Mouse (Mus musculus) forebrain, embryonic 11.5 days (tissue): ENCODE data around the gene Nostrin. TPM values are rescaled to one million over a fixed set of nuclear protein-coding genes. Genes with fewer than 3 reads are reported as not detected.

Experiments
- ATAC-seq: fragments of 200-750 bp; cut with Nextera tagmentation; replicated peaks from 2 replicates; pipeline ENCODE4 v1.8.0; 2017; ENCODE audit warnings: moderate TSS enrichment; ENCODE audit not compliant: low FRiP score
- DNase-seq: peaks from one replicate; pipeline ENCODE4 v3.0.0-alpha.2; 2017; ENCODE audit warnings: low spot score
- H3K27ac ChIP-seq: fragments of 300-500 bp; sonication (generic); 2 replicates; pipeline ENCODE4 v1.5.1; 2014; ENCODE audit warnings: low read depth, low read length
- H3K27me3 ChIP-seq: fragments of 300-500 bp; sonication (generic); 2 replicates; pipeline ENCODE4 v1.6.1; 2014; ENCODE audit warnings: mild to moderate bottlenecking, low read length, mixed read lengths; ENCODE audit not compliant: control insufficient read depth, insufficient read depth
- H3K36me3 ChIP-seq: fragments of 300-500 bp; sonication (generic); 2 replicates; pipeline ENCODE4 v1.6.1; 2014; ENCODE audit warnings: mild to moderate bottlenecking, low read length, moderate library complexity, mixed read lengths; ENCODE audit not compliant: control insufficient read depth, insufficient read depth
- H3K4me1 ChIP-seq: fragments of 300-500 bp; sonication (generic); replicated peaks from 2 replicates; pipeline ENCODE4 v1.6.1; 2014; ENCODE audit warnings: low read length, mixed read lengths; ENCODE audit not compliant: control insufficient read depth, insufficient read depth
- H3K4me2 ChIP-seq: fragments of 300-500 bp; sonication (generic); 2 replicates; pipeline ENCODE4 v1.6.1; 2014; ENCODE audit warnings: low read depth, mild to moderate bottlenecking, low read length, moderate library complexity, mixed read lengths; ENCODE audit not compliant: severe bottlenecking
- H3K4me3 ChIP-seq: fragments of 300-500 bp; sonication (generic); 2 replicates; pipeline ENCODE4 v1.5.1; 2014; ENCODE audit warnings: low read depth, low read length
- H3K9ac ChIP-seq: fragments of 300-500 bp; sonication (generic); 2 replicates; pipeline ENCODE4 v1.6.1; 2014; ENCODE audit warnings: low read length
- H3K9me3 ChIP-seq: fragments of 300-500 bp; sonication (generic); 2 replicates; pipeline ENCODE4 v1.6.1; 2016; ENCODE audit warnings: low read length, mixed read lengths; ENCODE audit not compliant: control insufficient read depth
- WGBS: fragments of 180-500 bp; shearing (Covaris S2); extraction: QIAGEN DNeasy Blood & Tissue Kit; methylation state at CpG from one replicate; pipeline ENCODE4 v1.1.7; 2014; 5-methylcytosine and 5-hydroxymethylcytosine counted together
- polyA plus RNA-seq: library from polyadenylated mRNA; unstranded; fragments of >200 nt; fragmentation: Nextera tagmentation; extraction: Ambion mirVana; gene quantifications from 2 replicates; pipeline ENCODE4 v1.2.1, GENCODE M21; 2014

The Nostrin gene
- polyA plus RNA-seq, 1 experiment from 2014 or later: 1.1 TPM

GRCm38 (mm10) chr2:69103526-69103925, 32.1 kb upstream of the Nostrin start:
- H3K9me3 ChIP-seq: no peaks in the 10 kb centered on the region
- H3K4me3 ChIP-seq: no peak overlapping the region
- ATAC-seq (no peak), DNase-seq (no peak)
- no peaks in the 10 kb centered on the region for H3K27me3 ChIP-seq
- no peak overlapping the region for H3K27ac ChIP-seq
- no peak overlapping the region for H3K9ac ChIP-seq
- 79% methylated on average over 3 of the region's 3 CpGs for WGBS
- H3K4me1 ChIP-seq: peaks cover 2% of the 10 kb centered on the region
- H3K36me3 ChIP-seq: no peaks in the 10 kb centered on the region
- no peak overlapping the region for H3K4me2 ChIP-seq

- no peak for DNase-seq
- H3K27me3 ChIP-seq: no peaks in the 10 kb centered on the region
- no peaks in the 10 kb centered on the region for H3K36me3 ChIP-seq
- H3K4me2 ChIP-seq: no peak overlapping the region
- 54% methylated on average over 10 of the region's 10 CpGs for WGBS
- no peak overlapping the region for H3K9ac ChIP-seq
- no peak overlapping the region for H3K4me3 ChIP-seq
- H3K4me1 ChIP-seq: peaks cover 2% of the 10 kb centered on the region
- no peak for ATAC-seq
- H3K9me3 ChIP-seq: no peaks in the 10 kb centered on the region
- H3K27ac ChIP-seq: no peak overlapping the region
These were observed 31.0 kb upstream of the Nostrin start for GRCm38 (mm10) chr2:69104511-69105145.

DNA sequence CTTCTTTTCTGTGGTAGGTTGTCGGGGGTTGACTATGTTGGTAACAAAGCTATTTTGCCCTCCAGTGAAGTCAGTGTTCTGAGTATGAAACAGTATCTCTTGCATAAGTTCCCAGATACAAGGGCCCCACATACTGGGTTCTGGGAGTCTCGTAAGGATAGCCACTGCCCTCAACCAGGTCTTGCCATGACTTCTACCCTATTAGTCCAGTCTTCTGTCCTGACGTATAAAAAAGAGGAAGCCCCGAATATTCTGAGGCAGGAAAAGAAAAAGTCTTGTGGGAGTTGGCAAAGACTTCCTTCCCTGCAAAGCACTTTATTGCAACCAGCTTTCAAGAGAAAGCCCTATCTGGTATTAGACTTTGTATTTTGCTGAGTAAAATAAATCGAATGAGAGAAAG, 26.4 kb upstream of the Nostrin start:
- H3K27ac ChIP-seq: no peak overlapping the region
- 85% methylated on average over 5 of the region's 5 CpGs for WGBS
- no peak overlapping the region for H3K4me3 ChIP-seq
- no peaks in the 10 kb centered on the region for H3K36me3 ChIP-seq
- no peak for ATAC-seq
- no peaks in the 10 kb centered on the region for H3K27me3 ChIP-seq
- no peak for DNase-seq
- peaks cover 2% of the 10 kb centered on the region for H3K4me1 ChIP-seq
- no peaks in the 10 kb centered on the region for H3K9me3 ChIP-seq
- no peak overlapping the region for H3K4me2 ChIP-seq
- H3K9ac ChIP-seq: no peak overlapping the region

- no peak overlapping the region for H3K27ac ChIP-seq
These were observed 25.9 kb upstream of the Nostrin start for GRCm38 (mm10) chr2:69109710-69110109.

GRCm38 (mm10) chr2:69112609-69113008, 23.0 kb upstream of the Nostrin start:
- H3K4me1 ChIP-seq: no peaks in the 10 kb centered on the region
- no peaks in the 10 kb centered on the region for H3K27me3 ChIP-seq
- WGBS: 85% methylated on average over 5 of the region's 5 CpGs
- H3K9me3 ChIP-seq: no peaks in the 10 kb centered on the region; the same call in 1 of the 2 replicates
- H3K4me3 ChIP-seq: no peak overlapping the region
- ATAC-seq (no peak), DNase-seq (no peak)
- H3K4me2 ChIP-seq: no peak overlapping the region
- no peaks in the 10 kb centered on the region for H3K36me3 ChIP-seq
- no peak overlapping the region for H3K27ac ChIP-seq
- H3K9ac ChIP-seq: no peak overlapping the region

More at GRCm38 (mm10) chr2:69109710-69110109, 25.9 kb upstream of the Nostrin start:
- no peak for DNase-seq
- Histone ChIP-seq H3K27me3 (no peaks in the 10 kb centered on the region), H3K36me3 (no peaks in the 10 kb centered on the region), H3K4me2 (no peak overlapping the region), H3K4me1 (peaks cover 2% of the 10 kb centered on the region), H3K4me3 (no peak overlapping the region), H3K9me3 (no peaks in the 10 kb centered on the region), H3K9ac (no peak overlapping the region)
- WGBS: 79% methylated on average over 7 of the region's 7 CpGs
- no peak for ATAC-seq

- no peak overlapping the region for H3K4me3 ChIP-seq
- WGBS: 86% methylated on average over 10 of the region's 10 CpGs
- no peaks in the 10 kb centered on the region for H3K27me3 ChIP-seq
- no peak overlapping the region for H3K27ac ChIP-seq
- no peak overlapping the region for H3K9ac ChIP-seq
- ATAC-seq (no peak), DNase-seq (no peak)
- H3K4me2 ChIP-seq: no peak overlapping the region
- no peaks in the 10 kb centered on the region; the same call in 1 of the 2 replicates for H3K9me3 ChIP-seq
- no peaks in the 10 kb centered on the region for H3K4me1 ChIP-seq
- H3K36me3 ChIP-seq: no peaks in the 10 kb centered on the region
These were observed 21.6 kb upstream of the Nostrin start for GRCm38 (mm10) chr2:69113829-69114547.

DNA sequence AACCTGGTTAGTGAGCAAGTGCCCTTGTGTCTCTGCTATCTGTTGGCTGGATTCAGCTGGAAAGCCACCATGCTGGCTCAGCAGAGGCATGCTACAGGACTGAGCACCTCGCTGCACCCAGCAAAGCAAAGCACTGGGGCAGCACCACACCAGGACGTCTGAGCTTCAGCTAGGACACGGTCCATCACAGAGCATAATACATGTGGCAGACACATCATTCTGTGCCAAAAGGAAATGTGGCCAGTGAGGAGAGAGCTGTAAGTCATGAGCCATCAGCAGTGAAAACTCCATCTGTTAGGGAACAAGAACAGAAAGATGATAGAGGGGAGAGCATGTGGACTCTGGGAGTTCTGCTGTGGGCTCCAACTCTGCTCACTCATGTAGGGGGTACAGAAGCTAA, 19.7 kb upstream of the Nostrin start:
- no peak overlapping the region for H3K4me3 ChIP-seq
- no peaks in the 10 kb centered on the region for H3K27me3 ChIP-seq
- no peaks in the 10 kb centered on the region for H3K36me3 ChIP-seq
- DNase-seq (no peak), ATAC-seq (no peak)
- H3K4me1 ChIP-seq: no peaks in the 10 kb centered on the region
- no peaks in the 10 kb centered on the region; the same call in 1 of the 2 replicates for H3K9me3 ChIP-seq
- no peak overlapping the region for H3K27ac ChIP-seq
- no peak overlapping the region for H3K9ac ChIP-seq
- H3K4me2 ChIP-seq: no peak overlapping the region
- WGBS: 91% methylated on average over 3 of the region's 3 CpGs

GRCm38 (mm10) chr2:69116767-69117166, 18.8 kb upstream of the Nostrin start:
- no peaks in the 10 kb centered on the region for H3K4me1 ChIP-seq
- ATAC-seq (no peak), DNase-seq (no peak)
- H3K27me3 ChIP-seq: no peaks in the 10 kb centered on the region
- no peaks in the 10 kb centered on the region for H3K36me3 ChIP-seq
- no peak overlapping the region for H3K4me3 ChIP-seq
- H3K27ac ChIP-seq: no peak overlapping the region
- no peak overlapping the region for H3K9ac ChIP-seq
- no peaks in the 10 kb centered on the region; the same call in 1 of the 2 replicates for H3K9me3 ChIP-seq
- 84% methylated on average over 4 of the region's 4 CpGs for WGBS
- H3K4me2 ChIP-seq: no peak overlapping the region

DNA sequence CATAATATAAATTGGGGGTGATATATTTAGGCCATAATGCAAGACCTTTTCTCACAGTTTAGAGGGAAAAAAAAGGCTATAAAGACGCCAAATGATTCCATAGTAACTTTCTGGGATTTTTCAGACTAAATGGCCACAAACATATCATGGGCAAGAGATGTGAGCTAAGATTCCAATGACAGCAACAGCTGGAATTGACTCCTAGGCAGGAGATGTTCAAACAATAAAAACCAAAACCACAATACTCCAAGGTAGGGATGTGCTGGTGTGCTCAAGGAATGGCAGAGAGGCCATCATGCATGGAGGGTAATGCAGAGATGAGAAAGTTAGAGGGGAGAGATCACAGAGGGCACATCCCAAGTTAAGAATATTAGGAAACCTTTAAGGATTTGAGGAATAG, 16.6 kb upstream of the Nostrin start:
- no peaks in the 10 kb centered on the region for H3K36me3 ChIP-seq
- WGBS: 90% methylated on average over 1 of the region's 1 CpGs
- no peaks in the 10 kb centered on the region for H3K27me3 ChIP-seq
- no peaks in the 10 kb centered on the region; the same call in 1 of the 2 replicates for H3K9me3 ChIP-seq
- DNase-seq: no peak
- no peak for ATAC-seq
- no peaks in the 10 kb centered on the region for H3K4me1 ChIP-seq
- H3K27ac ChIP-seq: no peak overlapping the region
- no peak overlapping the region for H3K4me2 ChIP-seq
- no peak overlapping the region for H3K4me3 ChIP-seq
- H3K9ac ChIP-seq: no peak overlapping the region
